Comparison of ENCODE assay signal across 11 mouse cellular contexts in genomic region chr17:31850457-31850980, GRCm38 (mm10).
"Had no signal": no experiment of that assay in that cellular context is flagged by ENCODE, and none has a peak within 500 bp of the region (broad histone marks: within the 10 kb centered on the region; RNA-seq: fewer than 3 reads in every experiment).

No protein-coding gene starts in this region.

- H3K9me3 ChIP-seq: kidney, embryonic 15.5 days; limb, embryonic 13.5 days had no signal

- H3K4me3 ChIP-seq: kidney, embryonic 15.5 days; limb, embryonic 13.5 days had no signal

- H3K27me3 ChIP-seq: kidney, embryonic 15.5 days; limb, embryonic 13.5 days had no signal

- DNase-seq: kidney, postnatal 14 days; left cerebral cortex, postnatal 4 days; lung, adult 18-20 months; midbrain, embryonic 14.5 days; right cerebral cortex, adult 18-20 months; right cerebral cortex, postnatal 25 days; thymus, postnatal 4 days had no signal

- H3K9ac ChIP-seq: kidney, embryonic 15.5 days; limb, embryonic 13.5 days; liver, embryonic 14.5 days had no signal

- H3K4me2 ChIP-seq: kidney, embryonic 15.5 days; limb, embryonic 13.5 days had no signal

- H3K27ac ChIP-seq: kidney, embryonic 15.5 days; limb, embryonic 13.5 days; liver, embryonic 14.5 days; stomach, postnatal 0 days had no signal
